In genomic region chr8:122574264-122574663, GRCm38 (mm10) we compare ENCODE assay signal across 11 mouse cellular contexts. TPM values are rescaled to one million over a fixed set of nuclear protein-coding genes. Genes with fewer than 3 reads are reported as not detected.
DNase-seq lines count a peak whose midpoint lies in the region; ATAC-seq and TF ChIP-seq lines count a peak whose summit lies in the region.
"Had no signal": no experiment of that assay in that cellular context is flagged by ENCODE, and none has a peak within 500 bp of the region (broad histone marks: within the 10 kb centered on the region; RNA-seq: fewer than 3 reads in every experiment).

No protein-coding gene starts in this region.

- H3K4me3 ChIP-seq in kidney, embryonic 14.5 days (ENCODE audit: low read length): no peak overlapping the region
- no peak overlapping the region for H3K4me3 ChIP-seq in kidney, adult 2 months (ENCODE audit: insufficient read depth, low read depth, low read length)
- H3K4me3 ChIP-seq in G1E (ENCODE audit: low read depth, low read length): peak overlapping the region; percentile 87; the same call in 1 of the 2 replicates
- H3K4me3 ChIP-seq in intestine, embryonic 16.5 days (ENCODE audit: low read length): no peak overlapping the region; the same call in 1 of the 2 replicates
- no peak overlapping the region for H3K4me3 ChIP-seq in neural tube, embryonic 15.5 days (replicated peaks)
- no peak overlapping the region for H3K4me3 ChIP-seq in forebrain, postnatal 0 days (ENCODE audit: low read depth, low read length)
- H3K4me3 ChIP-seq: gastrocnemius, adult 2 months; layer of hippocampus, adult 2 months had no signal

- peaks cover 37% of the 10 kb centered on the region for H3K4me1 ChIP-seq in kidney, embryonic 14.5 days (ENCODE audit: control insufficient read depth, insufficient read depth, low read length)
- peaks cover 19% of the 10 kb centered on the region for H3K4me1 ChIP-seq in kidney, adult 2 months (ENCODE audit: control insufficient read depth, insufficient read depth, low read length)
- peaks cover 83% of the 10 kb centered on the region for H3K4me1 ChIP-seq in G1E (ENCODE audit: insufficient read depth, low read depth, low read length)
- peaks cover 40% of the 10 kb centered on the region for H3K4me1 ChIP-seq in intestine, embryonic 16.5 days (ENCODE audit: control insufficient read depth, insufficient read depth, low read length)
- H3K4me1 ChIP-seq in neural tube, embryonic 15.5 days: peaks cover 34% of the 10 kb centered on the region
- peaks cover 20% of the 10 kb centered on the region for H3K4me1 ChIP-seq in forebrain, postnatal 0 days (ENCODE audit: insufficient read depth)

- no peak overlapping the region for H3K4me2 ChIP-seq in kidney, embryonic 14.5 days (replicated peaks; ENCODE audit: low read depth, low read length)
- H3K4me2 ChIP-seq in intestine, embryonic 16.5 days (ENCODE audit: low read depth, low read length): peak overlapping the region; percentile 50; the same call in 1 of the 2 replicates
- peak overlapping the region; percentile 72; the same call in 1 of the 2 replicates for H3K4me2 ChIP-seq in neural tube, embryonic 15.5 days
- no peak overlapping the region for H3K4me2 ChIP-seq in forebrain, postnatal 0 days (ENCODE audit: low read depth)

- no peak for ATAC-seq in kidney, embryonic 14.5 days (ENCODE audit: low FRiP score, low TSS enrichment)
- ATAC-seq in G1E (ENCODE audit: extremely low read depth, insufficient number of reproducible peaks, low FRiP score, poor library complexity, severe bottlenecking): no peak
- no peak for ATAC-seq in intestine, embryonic 16.5 days
- no peak for ATAC-seq in neural tube, embryonic 15.5 days (ENCODE audit: low FRiP score)
- no peak for ATAC-seq in forebrain, postnatal 0 days

- no peak for DNase-seq in kidney, adult 2 months
- no peak for DNase-seq in G1E (ENCODE audit: low spot score)
- no peak for DNase-seq in frontal cortex, postnatal 36 days (ENCODE audit: low spot score in 2 of 2)
- no peak for DNase-seq in forebrain, postnatal 0 days
- DNase-seq: gastrocnemius, adult 2 months; heart, postnatal 36 days; thymus, postnatal 25 days had no signal

- no peaks in the 10 kb centered on the region for H3K27me3 ChIP-seq in kidney, embryonic 14.5 days (ENCODE audit: control insufficient read depth, insufficient read depth, low read length)
- no peaks in the 10 kb centered on the region for H3K27me3 ChIP-seq in kidney, adult 2 months (replicated peaks; ENCODE audit: control insufficient read depth, insufficient read depth, low read length)
- peaks cover 6% of the 10 kb centered on the region; the same call in 1 of the 2 replicates for H3K27me3 ChIP-seq in G1E (ENCODE audit: insufficient read depth, low read length)
- no peaks in the 10 kb centered on the region for H3K27me3 ChIP-seq in intestine, embryonic 16.5 days (replicated peaks; ENCODE audit: control insufficient read depth, insufficient read depth, low read length)
- no peaks in the 10 kb centered on the region for H3K27me3 ChIP-seq in neural tube, embryonic 15.5 days (replicated peaks)
- no peaks in the 10 kb centered on the region for H3K27me3 ChIP-seq in forebrain, postnatal 0 days (ENCODE audit: insufficient read depth, low read length)

- no peak for TF ChIP-seq POLR2A in kidney, adult 2 months (IDR thresholded peaks at IDR 0.05; ENCODE audit: low read depth, low read length)

- H3K9me3 ChIP-seq in kidney, embryonic 14.5 days (ENCODE audit: control insufficient read depth, low read length): no peaks in the 10 kb centered on the region
- no peaks in the 10 kb centered on the region for H3K9me3 ChIP-seq in G1E (replicated peaks)
- H3K9me3 ChIP-seq in intestine, embryonic 16.5 days (ENCODE audit: control insufficient read depth, low read length): no peaks in the 10 kb centered on the region
- no peaks in the 10 kb centered on the region for H3K9me3 ChIP-seq in neural tube, embryonic 15.5 days (replicated peaks)
- no peaks in the 10 kb centered on the region for H3K9me3 ChIP-seq in forebrain, postnatal 0 days (ENCODE audit: low read length)

- peaks cover 50% of the 10 kb centered on the region for H3K36me3 ChIP-seq in kidney, embryonic 14.5 days (ENCODE audit: control insufficient read depth, insufficient read depth, low read length)
- no peaks in the 10 kb centered on the region for H3K36me3 ChIP-seq in kidney, adult 2 months (ENCODE audit: control insufficient read depth, insufficient read depth, low read length)
- H3K36me3 ChIP-seq in G1E (replicated peaks): peaks cover 71% of the 10 kb centered on the region
- H3K36me3 ChIP-seq in intestine, embryonic 16.5 days (ENCODE audit: control insufficient read depth, insufficient read depth, low read length): peaks cover 25% of the 10 kb centered on the region; the same call in 1 of the 2 replicates
- H3K36me3 ChIP-seq in neural tube, embryonic 15.5 days: peaks cover 16% of the 10 kb centered on the region
- peaks cover 16% of the 10 kb centered on the region for H3K36me3 ChIP-seq in forebrain, postnatal 0 days (ENCODE audit: insufficient read depth)

- 24% methylated on average over 3 of the region's 3 CpGs for WGBS in kidney, embryonic 14.5 days
- WGBS in kidney, adult 2 months: 21% methylated on average over 3 of the region's 3 CpGs
- 29% methylated on average over 3 of the region's 3 CpGs for whole genome bisulfite sequencing in intestine, embryonic 16.5 days
- 37% methylated on average over 3 of the region's 3 CpGs for WGBS in neural tube, embryonic 15.5 days
- 74% methylated on average over 3 of the region's 3 CpGs for WGBS in forebrain, postnatal 0 days

- TF ChIP-seq CTCF in kidney, adult 2 months (conservative IDR thresholded peaks at IDR 0.05; ENCODE audit: insufficient read depth, insufficient read length, low read depth, low read length): no peak
- TF ChIP-seq CTCF in G1E (IDR thresholded peaks at IDR 0.05; ENCODE audit: low read depth, low read length): no peak
- TF ChIP-seq CTCF in forebrain, postnatal 0 days (IDR thresholded peaks at IDR 0.05; ENCODE audit: low read depth): no peak

- H3K9ac ChIP-seq in kidney, embryonic 14.5 days (ENCODE audit: low read depth, low read length): 0 out of 2 replicates have a peak overlapping the region, but pooled peaks have one; percentile 28
- H3K9ac ChIP-seq in intestine, embryonic 16.5 days (ENCODE audit: low read depth, low read length): no peak overlapping the region
- no peak overlapping the region for H3K9ac ChIP-seq in neural tube, embryonic 15.5 days (replicated peaks)
- no peak overlapping the region for H3K9ac ChIP-seq in forebrain, postnatal 0 days

- peak overlapping the region; percentile 47; the same call in 1 of the 2 replicates for H3K27ac ChIP-seq in kidney, embryonic 14.5 days (ENCODE audit: low read depth, low read length)
- no peak overlapping the region for H3K27ac ChIP-seq in kidney, adult 2 months (ENCODE audit: insufficient read depth, low read depth, low read length)
- H3K27ac ChIP-seq in intestine, embryonic 16.5 days (ENCODE audit: low read length): peak overlapping the region; percentile 94
- H3K27ac ChIP-seq in neural tube, embryonic 15.5 days (replicated peaks): no peak overlapping the region
- no peak overlapping the region for H3K27ac ChIP-seq in forebrain, postnatal 0 days (ENCODE audit: low read depth, low read length)
- H3K27ac ChIP-seq: layer of hippocampus, adult 2 months had no signal

RNA-seq across cellular contexts. Expression of gene Aprt, which starts 2.4 kb away (rescaled TPM):
- 370 and 400 TPM in 2 replicates for polyA plus RNA-seq in kidney, embryonic 14.5 days (2014; fragmentation: Nextera tagmentation; extraction: Ambion mirVana)
- polyA plus RNA-seq in kidney, adult 2 months (2012; rRNA removed): 177 and 190 TPM in 2 replicates
- total RNA-seq in G1E (2014; fragmentation: Nextera tagmentation) (110 and 112 TPM in 2 replicates), G1E (2017) (100.0 and 146 TPM in 2 replicates)
- 207 and 389 TPM in 2 replicates for polyA plus RNA-seq in G1E (2012)
- polyA plus RNA-seq in intestine, embryonic 16.5 days (2015; fragmentation: Nextera tagmentation; extraction: Ambion mirVana): 736 and 778 TPM in 2 replicates
- polyA plus RNA-seq in neural tube, embryonic 15.5 days (2015; fragmentation: Nextera tagmentation; extraction: Ambion mirVana): 189 and 207 TPM in 2 replicates
- total RNA-seq in forebrain, postnatal 0 days (2014; rRNA removed): 132 and 163 TPM in 2 replicates
- 226 and 260 TPM in 2 replicates for polyA plus RNA-seq in forebrain, postnatal 0 days (2015; fragmentation: Nextera tagmentation; extraction: Ambion mirVana)

RNA-seq across cellular contexts. Expression of gene Cdt1, which starts 6.4 kb away (rescaled TPM):
- 42.7 and 48.5 TPM in 2 replicates for polyA plus RNA-seq in kidney, embryonic 14.5 days (2014; fragmentation: Nextera tagmentation; extraction: Ambion mirVana)
- polyA plus RNA-seq in kidney, adult 2 months (2012; rRNA removed): 7.1 and 8.6 TPM in 2 replicates
- total RNA-seq in G1E (2014; fragmentation: Nextera tagmentation): 70.8 and 71.7 TPM in 2 replicates
- 46.9 and 49.9 TPM in 2 replicates for total RNA-seq in G1E (2017)
- polyA plus RNA-seq in G1E (2012): 375 and 441 TPM in 2 replicates
- 36.2 and 40.0 TPM in 2 replicates for polyA plus RNA-seq in intestine, embryonic 16.5 days (2015; fragmentation: Nextera tagmentation; extraction: Ambion mirVana)
- 6.8 and 15.4 TPM in 2 replicates for polyA plus RNA-seq in neural tube, embryonic 15.5 days (2015; fragmentation: Nextera tagmentation; extraction: Ambion mirVana)
- total RNA-seq in forebrain, postnatal 0 days (2014; rRNA removed): 11.5 and 14.9 TPM in 2 replicates
- 6.1 and 6.5 TPM in 2 replicates for polyA plus RNA-seq in forebrain, postnatal 0 days (2015; fragmentation: Nextera tagmentation; extraction: Ambion mirVana)

RNA-seq across cellular contexts. Expression of gene Piezo1, which starts 23.1 kb away (rescaled TPM):
- 16.5 and 17.9 TPM in 2 replicates for polyA plus RNA-seq in kidney, embryonic 14.5 days (2014; fragmentation: Nextera tagmentation; extraction: Ambion mirVana)
- polyA plus RNA-seq in kidney, adult 2 months (2012; rRNA removed): 102 and 121 TPM in 2 replicates
- total RNA-seq in G1E (2014; fragmentation: Nextera tagmentation): 77.0 and 95.3 TPM in 2 replicates
- 24.9 and 26.0 TPM in 2 replicates for total RNA-seq in G1E (2017)
- 69.6 and 79.4 TPM in 2 replicates for polyA plus RNA-seq in G1E (2012)
- polyA plus RNA-seq in intestine, embryonic 16.5 days (2015; fragmentation: Nextera tagmentation; extraction: Ambion mirVana): 9.8 and 11.3 TPM in 2 replicates
- 2.1 and 5.1 TPM in 2 replicates for polyA plus RNA-seq in neural tube, embryonic 15.5 days (2015; fragmentation: Nextera tagmentation; extraction: Ambion mirVana)
- 11.6 and 15.1 TPM in 2 replicates for total RNA-seq in forebrain, postnatal 0 days (2014; rRNA removed)
- 1.2 and 1.4 TPM in 2 replicates for polyA plus RNA-seq in forebrain, postnatal 0 days (2015; fragmentation: Nextera tagmentation; extraction: Ambion mirVana)

RNA-seq across cellular contexts. Expression of gene Galns, which starts 37.0 kb away (rescaled TPM):
- polyA plus RNA-seq in kidney, embryonic 14.5 days (2014; fragmentation: Nextera tagmentation; extraction: Ambion mirVana): 10.6 and 14.7 TPM in 2 replicates
- 36.2 and 44.5 TPM in 2 replicates for polyA plus RNA-seq in kidney, adult 2 months (2012; rRNA removed)
- 5.0 and 6.0 TPM in 2 replicates for total RNA-seq in G1E (2014; fragmentation: Nextera tagmentation)
- total RNA-seq in G1E (2017): 7.6 and 7.9 TPM in 2 replicates
- polyA plus RNA-seq in G1E (2012): 2.9 and 3.0 TPM in 2 replicates
- polyA plus RNA-seq in intestine, embryonic 16.5 days (2015; fragmentation: Nextera tagmentation; extraction: Ambion mirVana): 22.4 and 27.4 TPM in 2 replicates
- 6.7 and 9.5 TPM in 2 replicates for polyA plus RNA-seq in neural tube, embryonic 15.5 days (2015; fragmentation: Nextera tagmentation; extraction: Ambion mirVana)
- 8.8 and 12.8 TPM in 2 replicates for total RNA-seq in forebrain, postnatal 0 days (2014; rRNA removed)
- polyA plus RNA-seq in forebrain, postnatal 0 days (2015; fragmentation: Nextera tagmentation; extraction: Ambion mirVana): 6.0 and 8.4 TPM in 2 replicates

RNA-seq across cellular contexts. Expression of gene Trappc2l, which starts 37.2 kb away (rescaled TPM):
- polyA plus RNA-seq in kidney, embryonic 14.5 days (2014; fragmentation: Nextera tagmentation; extraction: Ambion mirVana): 59.8 and 74.9 TPM in 2 replicates
- 258 and 302 TPM in 2 replicates for polyA plus RNA-seq in kidney, adult 2 months (2012; rRNA removed)
- total RNA-seq in G1E (2014; fragmentation: Nextera tagmentation) (19.5 and 31.8 TPM in 2 replicates), G1E (2017) (32.2 and 40.4 TPM in 2 replicates)
- 0.43 and 0.75 TPM in 2 replicates for polyA plus RNA-seq in G1E (2012)
- polyA plus RNA-seq in intestine, embryonic 16.5 days (2015; fragmentation: Nextera tagmentation; extraction: Ambion mirVana): 76.7 and 86.4 TPM in 2 replicates
- polyA plus RNA-seq in neural tube, embryonic 15.5 days (2015; fragmentation: Nextera tagmentation; extraction: Ambion mirVana): 103 and 113 TPM in 2 replicates
- 15.3 and 31.8 TPM in 2 replicates for total RNA-seq in forebrain, postnatal 0 days (2014; rRNA removed)
- 137 and 157 TPM in 2 replicates for polyA plus RNA-seq in forebrain, postnatal 0 days (2015; fragmentation: Nextera tagmentation; extraction: Ambion mirVana)

Comparison
In these comparisons a context has a peak if more than half of its experiments do, and no peak if none do; other contexts are left out.
1. H3K27ac ChIP-seq: peak in kidney, embryonic 14.5 days (single experiment) and intestine, embryonic 16.5 days (single experiment); none in kidney, adult 2 months (single experiment), neural tube, embryonic 15.5 days (single experiment) and forebrain, postnatal 0 days (single experiment).
2. H3K4me2 ChIP-seq: peak in intestine, embryonic 16.5 days (single experiment) and neural tube, embryonic 15.5 days (single experiment); none in kidney, embryonic 14.5 days (single experiment) and forebrain, postnatal 0 days (single experiment).